ENCODE assay signal across 29 mouse cellular contexts in genomic region chr5:96914696-96915404, GRCm38 (mm10).
DNase-seq lines count a peak whose midpoint lies in the region; ATAC-seq and TF ChIP-seq lines count a peak whose summit lies in the region.
"Had no signal": no experiment of that assay in that cellular context is flagged by ENCODE, and none has a peak within 500 bp of the region (broad histone marks: within the 10 kb centered on the region; RNA-seq: fewer than 3 reads in every experiment).

No protein-coding gene starts in this region.

- 32% methylated on average over 4 of the region's 4 CpGs for whole genome bisulfite sequencing in liver, embryonic 14.5 days (ENCODE audit: insufficient replicate concordance)
- 89% methylated on average over 4 of the region's 4 CpGs for WGBS in neural tube, embryonic 15.5 days

- H3K9me3 ChIP-seq in liver, embryonic 14.5 days (ENCODE audit: control insufficient read depth, low read length) = no peaks in the 10 kb centered on the region
- no peaks in the 10 kb centered on the region for H3K9me3 ChIP-seq in MEL (replicated peaks; ENCODE audit: insufficient read depth, low read length)
- H3K9me3 ChIP-seq in neural tube, embryonic 15.5 days (replicated peaks) = no peaks in the 10 kb centered on the region
- H3K9me3 ChIP-seq: embryonic facial prominence, embryonic 15.5 days; heart, embryonic 12.5 days; hindbrain, embryonic 10.5 days; midbrain, embryonic 10.5 days had no signal

- TF ChIP-seq RAD21 in MEL (IDR thresholded peaks at IDR 0.05; ENCODE audit: low read depth, low read length) = no peak

- H3K4me3 ChIP-seq in liver, embryonic 14.5 days (ENCODE audit: insufficient read depth in 1 of 2, low read depth in 2 of 2, low read length in 2 of 2) = no peak overlapping the region
- H3K4me3 ChIP-seq in MEL (ENCODE audit: control insufficient read depth in 1 of 2, insufficient read depth in 1 of 2, low read depth in 2 of 2, low read length in 2 of 2) = no peak overlapping the region
- no peak overlapping the region for H3K4me3 ChIP-seq in neural tube, embryonic 15.5 days (replicated peaks)
- H3K4me3 ChIP-seq: embryonic facial prominence, embryonic 15.5 days; heart, embryonic 12.5 days; hindbrain, embryonic 10.5 days; midbrain, embryonic 10.5 days; myocyte had no signal

- no peak overlapping the region for H3K4me2 ChIP-seq in liver, embryonic 14.5 days (ENCODE audit: low read depth)
- H3K4me2 ChIP-seq in neural tube, embryonic 15.5 days = no peak overlapping the region
- H3K4me2 ChIP-seq: embryonic facial prominence, embryonic 15.5 days; heart, embryonic 12.5 days had no signal

- no peak for TF ChIP-seq EP300 in liver, embryonic 14.5 days (IDR thresholded peaks at IDR 0.05; ENCODE audit: low read depth)
- peak; percentile 42 to 62 for TF ChIP-seq EP300 in MEL (IDR thresholded peaks at IDR 0.05; ENCODE audit: low read depth in 1 of 2, low read length in 2 of 2)

- H3K36me3 ChIP-seq in liver, embryonic 14.5 days (replicated peaks; ENCODE audit: control insufficient read depth, insufficient read depth, low read depth) = no peaks in the 10 kb centered on the region
- H3K36me3 ChIP-seq in MEL (ENCODE audit: control insufficient read depth in 1 of 2, insufficient read depth in 2 of 2, low read length in 2 of 2) = peaks cover 0 to 67% of the 10 kb centered on the region in 2 experiments; a peak in 2 of 4 replicates
- H3K36me3 ChIP-seq in neural tube, embryonic 15.5 days = no peaks in the 10 kb centered on the region
- H3K36me3 ChIP-seq: embryonic facial prominence, embryonic 15.5 days; heart, embryonic 12.5 days; hindbrain, embryonic 10.5 days; midbrain, embryonic 10.5 days had no signal

- peaks cover 79 to 83% of the 10 kb centered on the region in 2 experiments for H3K4me1 ChIP-seq in liver, embryonic 14.5 days (replicated peaks; ENCODE audit: control insufficient read depth in 2 of 2, insufficient read depth in 2 of 2, low read length in 1 of 2)
- H3K4me1 ChIP-seq in MEL (ENCODE audit: control insufficient read depth in 1 of 2, insufficient read depth in 2 of 2, low read length in 2 of 2) = peaks cover 28 to 55% of the 10 kb centered on the region in 2 experiments
- H3K4me1 ChIP-seq in neural tube, embryonic 15.5 days = peaks cover 11% of the 10 kb centered on the region

- TF ChIP-seq CTCF in liver, embryonic 14.5 days (IDR thresholded peaks at IDR 0.05; ENCODE audit: low read depth) = no peak
- TF ChIP-seq CTCF in MEL (IDR thresholded peaks at IDR 0.05 in 2 of 3, conservative IDR thresholded peaks at IDR 0.05 in 1 of 3; ENCODE audit: control insufficient read depth in 1 of 3, insufficient read depth in 1 of 3, low read depth in 2 of 3, low read length in 3 of 3, poor library complexity in 1 of 3, severe bottlenecking in 1 of 3) = no peak

- no peak for TF ChIP-seq POLR2A in MEL (IDR thresholded peaks at IDR 0.05; ENCODE audit: control insufficient read depth in 1 of 2, insufficient read depth in 1 of 2, low read depth in 1 of 2, low read length in 2 of 2, poor library complexity in 1 of 2)

- no peak for DNase-seq in liver, embryonic 14.5 days (ENCODE audit: low read depth in 3 of 3, low spot score in 3 of 3)
- DNase-seq in liver (no peak), MEL (ENCODE audit: low read depth, low spot score) (peak; percentile 79)
- peak; percentile 66 for DNase-seq in CD4-positive helper T cell, adult 2 months (ENCODE audit: low read depth, low spot score)
- DNase-seq in frontal cortex, postnatal 10 days (ENCODE audit: low spot score in 2 of 2) = no peak
- DNase-seq in frontal cortex, postnatal 14 days (ENCODE audit: low spot score in 2 of 2) = no peak
- DNase-seq: adrenal gland, postnatal 14 days; cerebellum, adult 9-10 months; gastrocnemius, postnatal 10 days; heart, adult 11 months; heart, postnatal 10 days; kidney, postnatal 25 days; left cerebral cortex, postnatal 4 days; lung, postnatal 10 days; right cerebral cortex, adult 18-20 months; right cerebral cortex, postnatal 4 days; thymus, adult 18-20 months had no signal

- peak overlapping the region; percentile 18; the same call in 1 of the 2 replicates for H3K9ac ChIP-seq in liver, embryonic 14.5 days (replicated peaks)
- H3K9ac ChIP-seq in MEL (ENCODE audit: control insufficient read depth, low read depth, low read length, poor library complexity, severe bottlenecking) = no peak overlapping the region
- H3K9ac ChIP-seq in neural tube, embryonic 15.5 days (replicated peaks) = no peak overlapping the region
- H3K9ac ChIP-seq: embryonic facial prominence, embryonic 15.5 days; heart, embryonic 12.5 days had no signal

- H3K27ac ChIP-seq in liver, embryonic 14.5 days = peak overlapping the region; percentile 64
- peak overlapping the region; percentile 53 for H3K27ac ChIP-seq in MEL (ENCODE audit: control insufficient read depth, low read depth, low read length)
- no peak overlapping the region for H3K27ac ChIP-seq in neural tube, embryonic 15.5 days (replicated peaks)
- H3K27ac ChIP-seq: hindbrain, embryonic 10.5 days; midbrain, embryonic 10.5 days had no signal

- H3K27me3 ChIP-seq in liver, embryonic 14.5 days (ENCODE audit: control insufficient read depth, insufficient read depth, low read length) = no peaks in the 10 kb centered on the region
- H3K27me3 ChIP-seq in MEL (ENCODE audit: control insufficient read depth in 1 of 2, insufficient read depth in 2 of 2, low read length in 2 of 2) = no peaks in the 10 kb centered on the region
- no peaks in the 10 kb centered on the region for H3K27me3 ChIP-seq in neural tube, embryonic 15.5 days (replicated peaks)
- H3K27me3 ChIP-seq: embryonic facial prominence, embryonic 15.5 days; heart, embryonic 12.5 days; Patski had no signal

- no peaks in the 10 kb centered on the region; the same call in 1 of the 2 replicates for H3K79me2 ChIP-seq in MEL (ENCODE audit: control insufficient read depth, insufficient read depth, low read length, poor library complexity)

- no peak for ATAC-seq in liver, embryonic 14.5 days (ENCODE audit: insufficient read depth)
- peak; percentile 12 for ATAC-seq in inflammation-experienced regulatory T-cells, adult 6 months
- no peak for ATAC-seq in neural tube, embryonic 15.5 days (ENCODE audit: low FRiP score)
- ATAC-seq: forebrain, embryonic 14.5 days; hindbrain, embryonic 16.5 days; intestine, postnatal 0 days; midbrain, embryonic 16.5 days; Patski had no signal

TF ChIP-seq in MEL, 35 proteins besides CTCF, POLR2A, EP300 and RAD21:
- TF ChIP-seq GATA1 (IDR thresholded peaks at IDR 0.05; ENCODE audit: low read depth, low read length) (peak; percentile 82), JUND (IDR thresholded peaks at IDR 0.05; ENCODE audit: low read depth, low read length) (no peak), RCOR1 (IDR thresholded peaks at IDR 0.05; ENCODE audit: low read depth, low read length) (0 out of 2 replicates have a peak, but pooled peaks have one; percentile 10), MXI1 (IDR thresholded peaks at IDR 0.05; ENCODE audit: low read depth, low read length) (peak; percentile 35; the same call in 1 of the 2 replicates), SIN3A (IDR thresholded peaks at IDR 0.05; ENCODE audit: low read length) (peak; percentile 43; the same call in 1 of the 2 replicates), ELF1 (IDR thresholded peaks at IDR 0.05; ENCODE audit: low read depth, low read length) (no peak), TCF12 (IDR thresholded peaks at IDR 0.05; ENCODE audit: low read depth, low read length) (0 out of 2 replicates have a peak, but pooled peaks have one; percentile 35)
TF ChIP-seq in MEL: peak in this region for 5.

Comparison
In these comparisons a context has a peak if more than half of its experiments do, and no peak if none do; other contexts are left out.
1. DNase-seq: peak in CD4-positive helper T cell, adult 2 months (single experiment) and MEL (single experiment); none in liver, embryonic 14.5 days (0 of 3), liver (single experiment), frontal cortex, postnatal 10 days (0 of 2) and frontal cortex, postnatal 14 days (0 of 2).